Mouse (Mus musculus): Measurements from ENCODE around the gene Vstm2l. TPM values are rescaled to one million over a fixed set of nuclear protein-coding genes. Genes with fewer than 3 reads are reported as not detected.
A peak's percentile ranks its signal among the peaks of the same experiment; 100 is the strongest.

The Vstm2l gene
- polyA plus RNA-seq, 1 experiment from 2014 or later: not detected

DNA sequence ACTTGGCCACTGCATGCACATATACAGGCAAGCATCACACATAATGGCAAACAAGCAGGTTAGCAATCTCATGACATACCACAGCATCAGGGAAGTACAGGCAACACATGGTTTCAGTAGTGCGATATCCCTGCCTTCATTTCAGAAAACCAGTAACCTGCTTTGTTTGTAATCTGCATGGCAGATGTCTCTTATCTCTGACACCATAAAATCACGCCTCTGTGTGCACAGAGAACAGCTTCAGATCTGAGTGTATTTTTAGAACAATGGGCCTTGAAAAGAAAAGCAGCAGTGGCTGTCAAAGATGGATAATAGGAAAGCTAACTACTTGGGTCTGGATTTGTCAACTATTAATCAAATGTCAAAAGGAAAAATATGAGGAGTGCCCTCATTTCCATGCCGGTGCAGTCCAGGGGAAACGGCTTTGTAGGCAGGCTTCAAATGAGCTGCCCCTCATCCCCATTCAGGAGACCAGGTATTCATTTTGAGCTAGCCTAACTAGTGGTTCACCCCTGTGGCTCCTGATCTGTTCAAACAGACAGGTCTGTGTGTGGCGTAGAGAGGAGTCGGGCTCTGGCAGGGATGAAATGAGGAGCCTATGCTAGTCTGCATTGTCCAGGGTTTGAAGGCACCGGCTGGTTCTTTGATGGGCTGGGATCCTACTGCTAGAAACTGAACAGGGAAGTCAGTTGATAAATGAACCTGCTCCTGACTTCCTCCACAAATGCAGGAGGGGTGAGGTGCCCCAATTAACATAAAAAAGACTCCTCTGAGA lies 74.2 kb downstream of the Vstm2l start:
- H3K4me1 ChIP-seq (ENCODE audit: control insufficient read depth, insufficient read depth, low read length): 0 out of 2 replicates have a peak, but pooled peaks cover 2% of the 10 kb centered on the region
- H3K9ac ChIP-seq (ENCODE audit: low read length): no peak overlapping the region
- DNase-seq (ENCODE audit: low spot score) (no peak), ATAC-seq (ENCODE audit: insufficient number of reproducible peaks, low FRiP score, low TSS enrichment, low read depth) (no peak)
- no peak overlapping the region for H3K4me2 ChIP-seq (ENCODE audit: low read depth, severe bottlenecking)
- peaks cover 6% of the 10 kb centered on the region; the same call in 1 of the 2 replicates for H3K36me3 ChIP-seq (ENCODE audit: control insufficient read depth, insufficient read depth, low read length)
- no peak overlapping the region for H3K27ac ChIP-seq (replicated peaks; ENCODE audit: low read depth, low read length)
- 76% methylated on average over 7 of the region's 7 CpGs for WGBS
- no peaks in the 10 kb centered on the region for H3K9me3 ChIP-seq (ENCODE audit: control insufficient read depth, low read length)
- no peaks in the 10 kb centered on the region for H3K27me3 ChIP-seq (ENCODE audit: control insufficient read depth, insufficient read depth, low read length)
- H3K4me3 ChIP-seq (ENCODE audit: low read depth, low read length): no peak overlapping the region

DNA sequence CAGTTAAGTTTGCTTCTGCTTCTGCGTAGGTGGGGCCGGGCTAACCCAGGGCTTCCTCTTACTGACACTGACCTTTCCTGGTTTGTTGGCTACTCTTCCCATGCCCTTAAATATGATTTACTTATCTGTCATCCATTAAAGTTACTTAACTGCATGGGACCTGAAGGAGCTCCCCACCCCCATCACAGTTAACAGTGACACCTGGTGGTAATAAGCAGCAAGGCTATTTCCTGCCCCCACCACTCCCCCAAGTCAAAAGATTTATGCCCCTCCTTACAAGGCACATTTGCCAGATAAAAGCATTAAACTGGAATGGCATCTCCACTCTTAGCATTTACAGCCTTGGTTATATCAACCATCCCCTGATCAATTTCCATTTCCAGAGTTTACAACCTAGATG lies 75.5 kb downstream of the Vstm2l start:
- peaks cover 6% of the 10 kb centered on the region for H3K36me3 ChIP-seq (ENCODE audit: control insufficient read depth, insufficient read depth, low read length)
- DNase-seq (ENCODE audit: low spot score): peak; percentile 35
- no peak overlapping the region for H3K27ac ChIP-seq (replicated peaks; ENCODE audit: low read depth, low read length)
- H3K4me1 ChIP-seq (ENCODE audit: control insufficient read depth, insufficient read depth, low read length): 0 out of 2 replicates have a peak, but pooled peaks cover 2% of the 10 kb centered on the region
- H3K9ac ChIP-seq (ENCODE audit: low read length): no peak overlapping the region
- H3K27me3 ChIP-seq (ENCODE audit: control insufficient read depth, insufficient read depth, low read length): no peaks in the 10 kb centered on the region
- H3K4me3 ChIP-seq (ENCODE audit: low read depth, low read length): no peak overlapping the region
- no peak for ATAC-seq (ENCODE audit: insufficient number of reproducible peaks, low FRiP score, low TSS enrichment, low read depth)
- H3K9me3 ChIP-seq (ENCODE audit: control insufficient read depth, low read length): no peaks in the 10 kb centered on the region
- no peak overlapping the region for H3K4me2 ChIP-seq (ENCODE audit: low read depth, severe bottlenecking)
- WGBS: 67% methylated on average over 2 of the region's 2 CpGs

DNA sequence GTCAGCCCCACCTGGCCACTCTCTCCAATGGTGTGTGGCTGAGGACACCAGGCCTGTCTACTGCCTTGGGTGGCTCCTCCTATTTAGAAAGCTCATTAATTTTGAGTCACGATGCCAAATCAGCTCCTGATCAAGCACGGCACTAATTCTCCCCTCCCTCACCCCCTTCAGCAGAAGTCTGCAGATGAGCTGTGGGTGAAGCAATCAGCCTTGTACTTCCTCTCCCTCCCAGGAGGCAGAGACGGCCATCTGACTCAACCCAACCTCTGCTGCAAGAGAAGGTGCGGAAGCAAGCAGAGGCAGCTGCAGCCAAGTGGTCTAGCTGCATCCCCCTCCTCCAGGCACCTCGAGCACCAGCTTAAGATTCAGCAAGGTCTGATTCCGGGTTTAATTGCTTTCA lies 76.6 kb downstream of the Vstm2l start:
- no peak overlapping the region for H3K4me2 ChIP-seq (ENCODE audit: low read depth, severe bottlenecking)
- peaks cover 6% of the 10 kb centered on the region for H3K36me3 ChIP-seq (ENCODE audit: control insufficient read depth, insufficient read depth, low read length)
- no peaks in the 10 kb centered on the region for H3K9me3 ChIP-seq (ENCODE audit: control insufficient read depth, low read length)
- 0 out of 2 replicates have a peak, but pooled peaks cover 2% of the 10 kb centered on the region for H3K4me1 ChIP-seq (ENCODE audit: control insufficient read depth, insufficient read depth, low read length)
- no peak overlapping the region for H3K9ac ChIP-seq (ENCODE audit: low read length)
- 62% methylated on average over 6 of the region's 6 CpGs for WGBS
- H3K4me3 ChIP-seq (ENCODE audit: low read depth, low read length): no peak overlapping the region
- no peak for DNase-seq (ENCODE audit: low spot score)
- no peak overlapping the region for H3K27ac ChIP-seq (replicated peaks; ENCODE audit: low read depth, low read length)
- no peaks in the 10 kb centered on the region for H3K27me3 ChIP-seq (ENCODE audit: control insufficient read depth, insufficient read depth, low read length)
- ATAC-seq (ENCODE audit: insufficient number of reproducible peaks, low FRiP score, low TSS enrichment, low read depth): no peak

DNA sequence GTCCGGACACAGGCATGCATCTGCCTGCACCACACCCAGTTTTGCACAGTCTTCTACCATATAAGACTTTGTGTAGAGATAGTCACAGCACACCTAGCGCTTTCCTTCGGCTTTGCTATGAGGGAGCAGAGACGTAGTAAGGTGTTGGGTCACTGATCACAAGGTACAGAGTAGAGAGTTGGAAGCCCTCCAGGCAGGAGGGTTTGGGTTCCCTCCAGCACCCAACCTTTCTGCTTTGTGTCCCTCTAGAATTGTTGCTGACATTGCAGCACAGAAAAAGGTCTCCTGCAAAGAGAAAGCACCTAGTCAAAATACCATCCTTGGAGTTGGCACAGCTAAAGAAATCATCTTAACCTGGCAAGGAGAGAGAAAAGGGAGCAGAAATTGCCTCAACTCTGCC lies 78.0 kb downstream of the Vstm2l start:
- Histone ChIP-seq H3K4me3 (ENCODE audit: low read depth, low read length) (no peak overlapping the region), H3K4me1 (ENCODE audit: control insufficient read depth, insufficient read depth, low read length) (0 out of 2 replicates have a peak, but pooled peaks cover 2% of the 10 kb centered on the region), H3K27me3 (ENCODE audit: control insufficient read depth, insufficient read depth, low read length) (no peaks in the 10 kb centered on the region), H3K4me2 (ENCODE audit: low read depth, severe bottlenecking) (no peak overlapping the region), H3K9me3 (ENCODE audit: control insufficient read depth, low read length) (no peaks in the 10 kb centered on the region), H3K36me3 (ENCODE audit: control insufficient read depth, insufficient read depth, low read length) (peaks cover 9% of the 10 kb centered on the region), H3K9ac (ENCODE audit: low read length) (no peak overlapping the region), H3K27ac (replicated peaks; ENCODE audit: low read depth, low read length) (no peak overlapping the region)
- WGBS: 90% methylated on average over 4 of the region's 4 CpGs
- ATAC-seq (ENCODE audit: insufficient number of reproducible peaks, low FRiP score, low TSS enrichment, low read depth) (no peak), DNase-seq (ENCODE audit: low spot score) (no peak)

Other genes starting within 250 kb of the Vstm2l start
- 87.9 and 88.6 TPM in 2 replicates for gene Ctnnbl1, start 177.3 kb upstream of the Vstm2l start, polyA plus RNA-seq (2014; fragmentation: Nextera tagmentation; extraction: Ambion mirVana)
- 32.4 and 33.5 TPM in 2 replicates for gene Tti1, start 113.8 kb downstream of the Vstm2l start, polyA plus RNA-seq (2014; fragmentation: Nextera tagmentation; extraction: Ambion mirVana)
- 64.5 and 64.7 TPM in 2 replicates for gene Rprd1b, start 113.8 kb downstream of the Vstm2l start, polyA plus RNA-seq (2014; fragmentation: Nextera tagmentation; extraction: Ambion mirVana)
- 1.2 and 1.7 TPM in 2 replicates for gene Tgm2, start 231.8 kb downstream of the Vstm2l start, polyA plus RNA-seq (2014; fragmentation: Nextera tagmentation; extraction: Ambion mirVana)

All from limb, embryonic 11.5 days (tissue).